Mouse (Mus musculus) forebrain, embryonic 16.5 days (tissue): ENCODE measurements at regions not wholly inside any gene's neighbourhood (a gene's known extent, or its start where the extent isn't known, plus 50 kb on each side); places are given as distances from the start of the nearest gene placed in this dataset.

Experiments
- ATAC-seq: fragments of 200-750 bp; cut with Nextera tagmentation; 2 replicates; pipeline ENCODE4 v1.8.0; 2017; ENCODE audit warnings: mild to moderate bottlenecking, moderate library complexity
- H3K27ac ChIP-seq: fragments of 300-500 bp; sonication (generic); 2 replicates; pipeline ENCODE4 v1.5.1; 2014; ENCODE audit warnings: low read length, control low read depth
- H3K27me3 ChIP-seq: fragments of 300-500 bp; sonication (generic); replicated peaks from 2 replicates; pipeline ENCODE4 v1.6.1; 2014; ENCODE audit warnings: low read length; ENCODE audit not compliant: control insufficient read depth, insufficient read depth
- H3K36me3 ChIP-seq: fragments of 300-500 bp; sonication (generic); 2 replicates; pipeline ENCODE4 v1.6.1; 2014; ENCODE audit not compliant: control insufficient read depth, insufficient read depth
- H3K4me1 ChIP-seq: fragments of 300-500 bp; sonication (generic); replicated peaks from 2 replicates; pipeline ENCODE4 v1.6.1; 2014; ENCODE audit warnings: low read length; ENCODE audit not compliant: control insufficient read depth, insufficient read depth
- H3K4me2 ChIP-seq: fragments of 300-500 bp; sonication (generic); 2 replicates; pipeline ENCODE4 v1.6.1; 2014; ENCODE audit warnings: mild to moderate bottlenecking, low read length, control low read depth
- H3K4me3 ChIP-seq: fragments of 300-500 bp; sonication (generic); replicated peaks from 2 replicates; pipeline ENCODE4 v1.5.1; 2014; ENCODE audit warnings: mild to moderate bottlenecking, low read length, control low read depth
- H3K9ac ChIP-seq: fragments of 300-500 bp; sonication (generic); replicated peaks from 2 replicates; pipeline ENCODE4 v1.6.1; 2014; ENCODE audit warnings: low read depth, low read length, control low read depth
- H3K9me3 ChIP-seq: fragments of 300-500 bp; sonication (generic); 2 replicates; pipeline ENCODE4 v1.6.1; 2016; ENCODE audit warnings: low read length; ENCODE audit not compliant: control insufficient read depth
- WGBS: fragments of 180-500 bp; shearing (Covaris S2); extraction: QIAGEN DNeasy Blood & Tissue Kit; methylation state at CpG from one replicate; pipeline ENCODE4 v1.1.7; 2014; 5-methylcytosine and 5-hydroxymethylcytosine counted together

- Histone ChIP-seq H3K4me3 (no peak overlapping the region), H3K9me3 (no peaks in the 10 kb centered on the region; the same call in 1 of the 2 replicates), H3K9ac (no peak overlapping the region), H3K4me2 (no peak overlapping the region), H3K27me3 (no peaks in the 10 kb centered on the region), H3K27ac (no peak overlapping the region), H3K36me3 (no peaks in the 10 kb centered on the region), H3K4me1 (no peaks in the 10 kb centered on the region)
- 85% methylated on average over 5 of the region's 5 CpGs for WGBS
- no peak for ATAC-seq
Observed at GRCm38 (mm10) chr12:12551818-12552217, 289.9 kb downstream of the Fam49a start.

DNA sequence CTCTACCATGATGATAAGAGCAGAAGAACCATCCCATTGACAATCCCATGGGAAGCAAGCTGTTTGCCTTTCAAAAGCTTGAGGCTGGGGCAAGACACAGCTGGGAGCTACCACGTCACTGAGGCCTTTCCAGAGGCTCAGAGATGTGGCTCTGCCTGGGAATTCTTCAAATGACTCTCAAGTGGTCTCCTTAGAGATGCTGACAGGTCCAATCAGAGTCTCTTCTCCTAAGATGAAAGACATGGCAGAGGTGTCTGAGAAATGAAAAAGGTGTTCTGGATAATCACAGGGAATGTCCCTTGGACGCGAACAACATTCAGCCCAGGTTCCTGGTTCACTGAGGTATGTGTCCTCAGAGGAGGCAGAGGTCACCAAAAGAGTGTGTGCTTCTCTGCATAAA lies 287.7 kb downstream of the Fam49a start:
- H3K9me3 ChIP-seq = no peaks in the 10 kb centered on the region; the same call in 1 of the 2 replicates
- no peaks in the 10 kb centered on the region for H3K36me3 ChIP-seq
- no peak overlapping the region for H3K27ac ChIP-seq
- H3K4me1 ChIP-seq = no peaks in the 10 kb centered on the region
- ATAC-seq = no peak
- no peak overlapping the region for H3K4me3 ChIP-seq
- H3K9ac ChIP-seq = no peak overlapping the region
- H3K27me3 ChIP-seq = no peaks in the 10 kb centered on the region
- no peak overlapping the region for H3K4me2 ChIP-seq
- 89% methylated on average over 3 of the region's 3 CpGs for WGBS

GRCm38 (mm10) chr12:12548688-12549087 lies 286.7 kb downstream of the Fam49a start:
- Histone ChIP-seq H3K4me1 (no peaks in the 10 kb centered on the region), H3K9ac (no peak overlapping the region), H3K36me3 (no peaks in the 10 kb centered on the region), H3K4me2 (no peak overlapping the region), H3K9me3 (no peaks in the 10 kb centered on the region; the same call in 1 of the 2 replicates), H3K4me3 (no peak overlapping the region), H3K27ac (no peak overlapping the region), H3K27me3 (no peaks in the 10 kb centered on the region)
- no peak for ATAC-seq
- WGBS = 23% methylated on average over 2 of the region's 2 CpGs

DNA sequence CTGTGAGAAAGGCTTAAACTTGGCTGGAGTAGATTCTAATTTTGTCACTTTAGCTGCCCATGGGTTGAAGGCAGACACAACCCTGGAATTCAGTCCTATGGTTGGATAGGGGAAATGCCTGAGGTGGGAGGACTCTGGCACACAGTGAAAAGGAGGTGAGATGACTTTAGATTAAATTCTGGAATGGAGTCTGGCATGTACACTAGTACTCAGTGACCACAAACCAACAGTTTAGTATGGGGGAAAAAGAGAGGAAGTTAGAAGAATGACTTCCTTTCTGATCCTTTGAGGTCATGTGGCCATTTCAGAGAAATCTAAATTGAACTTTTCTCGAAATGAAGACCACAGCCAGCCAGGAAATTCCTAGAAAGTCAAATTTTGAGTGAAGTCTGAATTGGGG lies 285.5 kb downstream of the Fam49a start:
- Histone ChIP-seq H3K9ac (no peak overlapping the region), H3K9me3 (no peaks in the 10 kb centered on the region; the same call in 1 of the 2 replicates), H3K27ac (no peak overlapping the region), H3K27me3 (no peaks in the 10 kb centered on the region), H3K4me1 (no peaks in the 10 kb centered on the region), H3K36me3 (no peaks in the 10 kb centered on the region), H3K4me3 (no peak overlapping the region), H3K4me2 (no peak overlapping the region)
- WGBS = 92% methylated on average over 1 of the region's 1 CpGs
- no peak for ATAC-seq

GRCm38 (mm10) chr12:12546372-12547031 lies 284.6 kb downstream of the Fam49a start:
- no peak overlapping the region for H3K27ac ChIP-seq
- H3K9me3 ChIP-seq = no peaks in the 10 kb centered on the region; the same call in 1 of the 2 replicates
- no peaks in the 10 kb centered on the region for H3K36me3 ChIP-seq
- 93% methylated on average over 5 of the region's 5 CpGs for WGBS
- no peak overlapping the region for H3K9ac ChIP-seq
- H3K27me3 ChIP-seq = no peaks in the 10 kb centered on the region
- ATAC-seq = no peak
- no peak overlapping the region for H3K4me2 ChIP-seq
- H3K4me3 ChIP-seq = no peak overlapping the region
- no peaks in the 10 kb centered on the region for H3K4me1 ChIP-seq

- no peaks in the 10 kb centered on the region for H3K27me3 ChIP-seq
- H3K4me1 ChIP-seq = no peaks in the 10 kb centered on the region
- H3K9ac ChIP-seq = no peak overlapping the region
- H3K36me3 ChIP-seq = no peaks in the 10 kb centered on the region
- H3K4me3 ChIP-seq = no peak overlapping the region
- no peak for ATAC-seq
- H3K4me2 ChIP-seq = no peak overlapping the region
- WGBS = 41% methylated on average over 13 of the region's 13 CpGs
- H3K27ac ChIP-seq = no peak overlapping the region
- no peaks in the 10 kb centered on the region for H3K9me3 ChIP-seq
Observed at GRCm38 (mm10) chr12:12541076-12542070, 279.4 kb downstream of the Fam49a start.

- Histone ChIP-seq H3K4me1 (no peaks in the 10 kb centered on the region), H3K9me3 (no peaks in the 10 kb centered on the region), H3K27me3 (no peaks in the 10 kb centered on the region), H3K4me2 (no peak overlapping the region), H3K36me3 (no peaks in the 10 kb centered on the region), H3K9ac (no peak overlapping the region), H3K27ac (no peak overlapping the region), H3K4me3 (no peak overlapping the region)
- WGBS = 97% methylated on average over 3 of the region's 3 CpGs
- ATAC-seq = no peak
Observed at GRCm38 (mm10) chr12:12539291-12539690, 277.4 kb downstream of the Fam49a start.

GRCm38 (mm10) chr12:12534779-12535178 lies 272.8 kb downstream of the Fam49a start:
- H3K9me3 ChIP-seq = no peaks in the 10 kb centered on the region
- no peak overlapping the region for H3K4me3 ChIP-seq
- no peak overlapping the region for H3K27ac ChIP-seq
- no peak overlapping the region for H3K9ac ChIP-seq
- H3K27me3 ChIP-seq = no peaks in the 10 kb centered on the region
- no peak for ATAC-seq
- no peaks in the 10 kb centered on the region for H3K36me3 ChIP-seq
- H3K4me2 ChIP-seq = no peak overlapping the region
- 15% methylated on average over 2 of the region's 2 CpGs for WGBS
- H3K4me1 ChIP-seq = no peaks in the 10 kb centered on the region

DNA sequence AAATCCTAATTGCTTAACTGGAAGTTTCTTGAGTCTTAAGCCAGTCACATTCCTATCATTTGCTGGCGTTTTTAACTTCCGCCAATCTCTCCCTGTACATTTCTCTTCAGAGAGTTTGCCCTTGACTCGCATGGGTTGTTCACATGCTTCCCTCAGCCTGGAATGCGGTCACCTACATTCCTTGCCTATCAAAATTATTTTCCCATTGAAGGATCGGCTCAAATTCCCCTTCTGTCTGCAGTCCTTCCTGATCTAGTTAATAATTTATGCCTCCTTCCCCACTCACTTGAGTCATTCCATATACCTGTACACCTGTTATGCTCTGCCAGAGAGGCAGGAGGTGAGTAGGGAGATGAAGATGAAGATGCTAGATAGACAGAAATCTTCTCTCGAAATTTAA lies 268.9 kb downstream of the Fam49a start:
- no peaks in the 10 kb centered on the region for H3K9me3 ChIP-seq

More for the DNA sequence above, 268.9 kb downstream of the Fam49a start:
- Histone ChIP-seq H3K4me1 (peaks cover 12% of the 10 kb centered on the region), H3K27ac (no peak overlapping the region), H3K9ac (no peak overlapping the region), H3K4me3 (no peak overlapping the region), H3K27me3 (no peaks in the 10 kb centered on the region), H3K36me3 (no peaks in the 10 kb centered on the region), H3K4me2 (no peak overlapping the region)
- 78% methylated on average over 6 of the region's 6 CpGs for WGBS
- ATAC-seq = no peak
